Mouse (Mus musculus): ENCODE measurements around the gene Trim25. TPM values are rescaled to one million over a fixed set of nuclear protein-coding genes. Genes with fewer than 3 reads are reported as not detected.

Trim25 gene
- total and polyA plus RNA-seq, 3 experiments = 6.1 to 41.2 (median 19.5) TPM

GRCm38 (mm10) chr11:89020681-89021305 is 21.6 kb downstream of the Trim25 start:
- TF ChIP-seq PAX5 (IDR thresholded peaks at IDR 0.05; ENCODE audit: low read length) (no peak), NELFE (IDR thresholded peaks at IDR 0.05; ENCODE audit: low read depth, low read length) (no peak), RAD21 (IDR thresholded peaks at IDR 0.05; ENCODE audit: low read depth, low read length) (peak; percentile 27), MEF2A (IDR thresholded peaks at IDR 0.05; ENCODE audit: borderline replicate concordance, low read depth, low read length) (no peak), MAX (IDR thresholded peaks at IDR 0.05; ENCODE audit: low read length) (no peak), SMC3 (IDR thresholded peaks at IDR 0.05; ENCODE audit: low read depth, low read length) (peak; percentile 63), CTCF (conservative IDR thresholded peaks at IDR 0.05 in 1 of 2, IDR thresholded peaks at IDR 0.05 in 1 of 2; ENCODE audit: low read depth in 2 of 2, low read length in 2 of 2) (peak; percentile 7 to 67; a peak in 2 of 4 replicates)

GRCm38 (mm10) chr11:89021687-89022086 is 22.5 kb downstream of the Trim25 start:
- Histone ChIP-seq H3K9me3 (replicated peaks; ENCODE audit: low read length) (no peaks in the 10 kb centered on the region), H3K4me1 (ENCODE audit: control insufficient read depth in 1 of 2, insufficient read depth in 2 of 2) (peaks cover 6 to 34% of the 10 kb centered on the region in 2 experiments), H3K4me3 (replicated peaks in 1 of 3; ENCODE audit: low read depth in 2 of 3, low read length in 2 of 3, poor library complexity in 1 of 3) (no peak overlapping the region), H3K36me3 (replicated peaks in 1 of 2; ENCODE audit: control insufficient read depth in 1 of 2, insufficient read depth in 1 of 2, low read length in 1 of 2) (peaks cover 29 to 55% of the 10 kb centered on the region in 2 experiments), H3K27me3 (replicated peaks) (no peaks in the 10 kb centered on the region), H3K79me2 (replicated peaks; ENCODE audit: control insufficient read depth, extremely low read depth, insufficient read depth, poor library complexity, severe bottlenecking) (no peaks in the 10 kb centered on the region), H3K27ac (ENCODE audit: insufficient read depth, low read depth) (no peak overlapping the region), H3K4me2 (ENCODE audit: insufficient read depth, low read depth, poor library complexity, severe bottlenecking) (no peak overlapping the region), H3K9ac (ENCODE audit: insufficient read depth, low read depth) (no peak overlapping the region)
- TF ChIP-seq BHLHE40 (IDR thresholded peaks at IDR 0.05; ENCODE audit: low read depth, low read length) (no peak), POLR2AphosphoS2 (IDR thresholded peaks at IDR 0.05; ENCODE audit: low read depth, low read length) (no peak), POLR2A (IDR thresholded peaks at IDR 0.05; ENCODE audit: low read depth, low read length) (no peak), ZNF384 (IDR thresholded peaks at IDR 0.05; ENCODE audit: low read depth, low read length) (no peak), KAT2A (IDR thresholded peaks at IDR 0.05; ENCODE audit: insufficient replicate concordance, low read length) (no peak), TCF12 (IDR thresholded peaks at IDR 0.05; ENCODE audit: low read depth, low read length) (no peak), MEF2A (IDR thresholded peaks at IDR 0.05; ENCODE audit: borderline replicate concordance, low read depth, low read length) (no peak), GABPA (IDR thresholded peaks at IDR 0.05; ENCODE audit: insufficient replicate concordance, low read depth, low read length) (no peak), JUND (conservative IDR thresholded peaks at IDR 0.05; ENCODE audit: low read depth, low read length) (no peak), SMC3 (IDR thresholded peaks at IDR 0.05; ENCODE audit: low read depth, low read length) (no peak), JUN (IDR thresholded peaks at IDR 0.05; ENCODE audit: insufficient read depth, low read depth, low read length) (no peak), MAX (IDR thresholded peaks at IDR 0.05; ENCODE audit: low read length) (no peak), UBTF (IDR thresholded peaks at IDR 0.05; ENCODE audit: low read depth, low read length) (no peak), USF1 (IDR thresholded peaks at IDR 0.05; ENCODE audit: low read depth, low read length) (no peak), USF2 (conservative IDR thresholded peaks at IDR 0.05; ENCODE audit: low read depth, low read length) (no peak), E2F4 (IDR thresholded peaks at IDR 0.05; ENCODE audit: insufficient replicate concordance, low read depth, low read length) (no peak), MAZ (IDR thresholded peaks at IDR 0.05; ENCODE audit: low read depth, low read length) (no peak), MAFK (IDR thresholded peaks at IDR 0.05; ENCODE audit: insufficient replicate concordance, low read length) (no peak)
- in situ Hi-C loops (cut with MboI; ENCODE audit: low pct_ligation_motif_present, low pct_unique_long_range_greater_than_20kb, low sequenced_read_pairs) = no loop called here
- dilution Hi-C loops (cut with MboI; ENCODE audit: extremely low pct_ligation_motif_present, extremely low pct_unique_long_range_greater_than_20kb, low sequenced_read_pairs) = no loop called here
- DNase-seq (ENCODE audit: extremely low read depth) = no peak

More at GRCm38 (mm10) chr11:89020681-89021305, 21.6 kb downstream of the Trim25 start:
- Histone ChIP-seq H3K36me3 (replicated peaks in 1 of 2; ENCODE audit: control insufficient read depth in 1 of 2, insufficient read depth in 1 of 2, low read length in 1 of 2) (peaks cover 37 to 64% of the 10 kb centered on the region in 2 experiments), H3K4me2 (ENCODE audit: insufficient read depth, low read depth, poor library complexity, severe bottlenecking) (no peak overlapping the region), H3K4me3 (replicated peaks in 1 of 3; ENCODE audit: low read depth in 2 of 3, low read length in 2 of 3, poor library complexity in 1 of 3) (no peak overlapping the region), H3K27ac (ENCODE audit: insufficient read depth, low read depth) (no peak overlapping the region), H3K4me1 (ENCODE audit: control insufficient read depth in 1 of 2, insufficient read depth in 2 of 2) (peaks cover 6 to 34% of the 10 kb centered on the region in 2 experiments), H3K9me3 (replicated peaks; ENCODE audit: low read length) (no peaks in the 10 kb centered on the region), H3K27me3 (replicated peaks) (no peaks in the 10 kb centered on the region), H3K79me2 (replicated peaks; ENCODE audit: control insufficient read depth, extremely low read depth, insufficient read depth, poor library complexity, severe bottlenecking) (no peaks in the 10 kb centered on the region), H3K9ac (ENCODE audit: insufficient read depth, low read depth) (no peak overlapping the region)
- dilution Hi-C loops (cut with MboI; ENCODE audit: extremely low pct_ligation_motif_present, extremely low pct_unique_long_range_greater_than_20kb, low sequenced_read_pairs) (no loop called here), in situ Hi-C loops (cut with MboI; ENCODE audit: low pct_ligation_motif_present, low pct_unique_long_range_greater_than_20kb, low sequenced_read_pairs) (no loop called here)
- DNase-seq (ENCODE audit: extremely low read depth) = no peak
